Mouse (Mus musculus) ES-E14 (cell line): ENCODE measurements at regions not wholly inside any gene's neighbourhood (a gene's known extent, or its start where the extent isn't known, plus 50 kb on each side); places are given as distances from the start of the nearest gene placed in this dataset.
"Not testable (repeated sequence)": the region's sequence is repeated elsewhere in the genome, so short reads cannot be mapped to it uniquely, and the experiment has no call there.

Source experiments
- DNase-seq: peaks from one replicate; pipeline ENCODE4 v3.0.0-alpha.2; 2013; ENCODE audit warnings: low read depth, low spot score
- H3K27ac ChIP-seq: 2 replicates; pipeline ENCODE4 v1.5.1; 2012; ENCODE audit warnings: low read depth, mild to moderate bottlenecking, low read length, moderate library complexity, mixed read lengths; ENCODE audit not compliant: poor library complexity, insufficient read depth, severe bottlenecking
- H3K36me3 ChIP-seq: 2 replicates; pipeline ENCODE4 v1.6.1; 2012; ENCODE audit warnings: mild to moderate bottlenecking, low read length, moderate library complexity, mixed read lengths; ENCODE audit not compliant: control insufficient read depth, poor library complexity, insufficient read depth, severe bottlenecking
- H3K4me1 ChIP-seq, 2 experiments: fragments of 150-350 bp in 1 of 2; sonication (generic) in 1 of 2; 2 replicates each; pipeline ENCODE4 v1.6.1; 2012; ENCODE audit warnings: low read length in 2 of 2, mild to moderate bottlenecking in 1 of 2, mixed read lengths in 1 of 2; ENCODE audit not compliant: control insufficient read depth in 2 of 2, insufficient read depth in 2 of 2, poor library complexity in 1 of 2
- H3K4me3 ChIP-seq, 2 experiments: fragments of 150-350 bp in 1 of 2; sonication (generic) in 1 of 2; 2 replicates each; pipeline ENCODE4 v1.5.1; 2012; ENCODE audit warnings: low read length in 2 of 2, low read depth in 1 of 2, mild to moderate bottlenecking in 1 of 2, mixed read lengths in 1 of 2; ENCODE audit not compliant: insufficient read depth in 1 of 2, poor library complexity in 1 of 2, severe bottlenecking in 1 of 2
- H3K9ac ChIP-seq: 2 replicates; pipeline ENCODE4 v1.6.1; 2012; ENCODE audit warnings: low read depth, mild to moderate bottlenecking, low read length, mixed read lengths; ENCODE audit not compliant: poor library complexity, insufficient read depth, severe bottlenecking
- H3K9me3 ChIP-seq: fragments of 150-350 bp; sonication (generic); 2 replicates; pipeline ENCODE4 v1.6.1; 2012; ENCODE audit warnings: low read depth, mild to moderate bottlenecking, low read length; ENCODE audit not compliant: control insufficient read depth, insufficient read depth
- CHD2 ChIP-seq: IDR thresholded peaks from 2 replicates; pipeline ENCODE4 v1.6.1; 2014; ENCODE audit warnings: mild to moderate bottlenecking, low read depth, low read length, inconsistent platforms
- HCFC1 ChIP-seq: IDR thresholded peaks from 2 replicates; pipeline ENCODE4 v1.6.1; 2012; ENCODE audit warnings: low read length, inconsistent platforms, borderline replicate concordance; ENCODE audit not compliant: insufficient read depth
- MAFK ChIP-seq: IDR thresholded peaks from 2 replicates; pipeline ENCODE4 v1.6.1; 2014; ENCODE audit warnings: mild to moderate bottlenecking, low read depth, low read length, inconsistent platforms; ENCODE audit not compliant: insufficient read depth
- ZC3H11A ChIP-seq: IDR thresholded peaks from 2 replicates; pipeline ENCODE4 v1.6.1; 2012; ENCODE audit warnings: low read depth, mild to moderate bottlenecking, inconsistent platforms, low read length, borderline replicate concordance
- ZNF384 ChIP-seq: IDR thresholded peaks from 2 replicates; pipeline ENCODE4 v1.6.1; 2012; ENCODE audit warnings: low read depth, low read length, inconsistent platforms
- in situ Hi-C, 2 experiments: fragments of 600-800 bp; cut with MboI; formaldehyde crosslinking; loops; one replicate each; pipeline ENCODE4 v1.15.1; 2025; ENCODE audit warnings: low sequenced_read_pairs in 2 of 2, inconsistent platforms in 1 of 2; ENCODE audit not compliant: unreplicated experiment in 2 of 2

- TF ChIP-seq HCFC1 (no peak), ZC3H11A (no peak), ZNF384 (no peak), CHD2 (no peak), MAFK (no peak)
- Histone ChIP-seq H3K9ac (no peak overlapping the region), H3K4me1 (no peaks in the 10 kb centered on the region), H3K36me3 (no peaks in the 10 kb centered on the region), H3K27ac (no peak overlapping the region), H3K4me3 (no peak overlapping the region), H3K9me3 (no peaks in the 10 kb centered on the region)
- DNase-seq: no peak
- in situ Hi-C loops: no loop called here
Measured at GRCm38 (mm10) chr17:52316976-52317375, 285.5 kb upstream of the Kcnh8 start.

- TF ChIP-seq ZNF384 (no peak), MAFK (no peak), HCFC1 (no peak), ZC3H11A (no peak), CHD2 (no peak)
Measured at GRCm38 (mm10) chr17:52315879-52316278, 286.6 kb upstream of the Kcnh8 start.

GRCm38 (mm10) chr17:52315456-52315855, 287.1 kb upstream of the Kcnh8 start:
- H3K36me3 ChIP-seq, H3K9ac ChIP-seq, in situ Hi-C loops, DNase-seq, H3K9me3 ChIP-seq, H3K27ac ChIP-seq, H3K4me1 ChIP-seq, H3K4me3 ChIP-seq: not testable (repeated sequence)

More at GRCm38 (mm10) chr17:52315879-52316278, 286.6 kb upstream of the Kcnh8 start:
- Histone ChIP-seq H3K27ac (no peak overlapping the region), H3K9me3 (no peaks in the 10 kb centered on the region), H3K4me3 (no peak overlapping the region), H3K4me1 (no peaks in the 10 kb centered on the region), H3K9ac (no peak overlapping the region), H3K36me3 (no peaks in the 10 kb centered on the region)
- DNase-seq: no peak
- in situ Hi-C loops: no loop called here

- H3K4me1 ChIP-seq: no peaks in the 10 kb centered on the region
- in situ Hi-C loops: no loop called here
- no peaks in the 10 kb centered on the region for H3K36me3 ChIP-seq
- H3K27ac ChIP-seq: no peak overlapping the region
- TF ChIP-seq ZNF384: no peak
- no peak for TF ChIP-seq CHD2
- no peak for TF ChIP-seq MAFK
- TF ChIP-seq HCFC1: no peak
- no peak for TF ChIP-seq ZC3H11A
- no peaks in the 10 kb centered on the region for H3K9me3 ChIP-seq
- H3K4me3 ChIP-seq: no peak overlapping the region
- H3K9ac ChIP-seq: no peak overlapping the region
- no peak for DNase-seq
Measured at GRCm38 (mm10) chr17:52312043-52312442, 290.5 kb upstream of the Kcnh8 start.

- in situ Hi-C loops: no loop called here
- H3K36me3 ChIP-seq: no peaks in the 10 kb centered on the region
- no peaks in the 10 kb centered on the region for H3K9me3 ChIP-seq
- no peak overlapping the region for H3K4me3 ChIP-seq
- TF ChIP-seq MAFK (no peak), ZC3H11A (no peak), CHD2 (no peak), ZNF384 (no peak), HCFC1 (no peak)
- no peaks in the 10 kb centered on the region for H3K4me1 ChIP-seq
- H3K9ac ChIP-seq: no peak overlapping the region
- H3K27ac ChIP-seq: no peak overlapping the region; the same call in 1 of the 2 replicates
- no peak for DNase-seq
Measured at GRCm38 (mm10) chr17:52308789-52309188, 293.7 kb upstream of the Kcnh8 start.
